Mouse (Mus musculus): ENCODE data around the gene Pard3.

Gene Pard3

GRCm38 (mm10) chr8:127082486-127082885, 18.8 kb downstream of the Pard3 start:
- DNase-seq (ENCODE audit: extremely low read depth, insufficient read length, low spot score): no peak

GRCm38 (mm10) chr8:127084565-127084964, 20.9 kb downstream of the Pard3 start:
- no peak for DNase-seq (ENCODE audit: extremely low read depth, insufficient read length, low spot score)

- no peak for DNase-seq (ENCODE audit: extremely low read depth, insufficient read length, low spot score)
Observed at GRCm38 (mm10) chr8:127087434-127087833, 23.7 kb downstream of the Pard3 start.

DNA sequence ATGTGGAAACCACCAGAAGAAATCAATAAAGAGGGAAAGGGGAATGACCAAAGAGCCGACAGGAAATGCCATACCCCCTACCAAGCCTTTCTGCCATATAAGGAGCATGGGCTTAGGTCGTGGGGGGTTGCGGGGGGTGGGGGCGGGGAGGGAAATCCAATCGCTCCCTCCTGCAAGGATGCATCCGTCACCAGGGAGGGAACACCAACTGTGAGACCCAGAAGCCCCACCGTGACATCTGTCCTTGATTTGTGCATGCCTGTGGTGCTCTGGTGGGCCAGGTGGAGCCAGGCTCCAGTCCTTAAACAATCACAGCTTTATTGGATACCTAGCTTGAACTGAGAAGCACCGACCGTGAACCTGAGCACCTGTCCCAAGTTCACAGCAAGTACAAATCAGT, 24.7 kb downstream of the Pard3 start:
- no peak for DNase-seq (ENCODE audit: extremely low read depth, insufficient read length, low spot score)

DNA sequence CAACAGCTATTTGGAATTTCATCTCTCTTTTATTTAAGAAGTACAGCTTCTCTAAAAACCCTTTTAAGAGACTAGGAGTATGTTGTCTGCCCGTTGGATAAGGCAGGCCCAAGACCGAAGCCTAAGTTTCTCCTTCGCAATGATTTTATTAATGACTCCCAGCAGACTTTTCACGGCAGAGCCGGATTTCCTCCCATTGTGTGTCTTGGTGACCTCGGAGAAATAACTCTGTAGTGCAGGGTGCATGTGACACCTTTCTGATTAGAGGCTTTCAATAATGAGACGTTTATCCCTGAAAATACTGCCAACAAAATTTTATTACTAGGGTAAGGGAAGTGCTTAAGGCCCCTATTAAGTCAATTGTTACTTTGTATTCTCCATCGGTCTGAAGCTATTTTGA, 25.3 kb downstream of the Pard3 start:
- no peak for DNase-seq (ENCODE audit: extremely low read depth, insufficient read length, low spot score)

DNA sequence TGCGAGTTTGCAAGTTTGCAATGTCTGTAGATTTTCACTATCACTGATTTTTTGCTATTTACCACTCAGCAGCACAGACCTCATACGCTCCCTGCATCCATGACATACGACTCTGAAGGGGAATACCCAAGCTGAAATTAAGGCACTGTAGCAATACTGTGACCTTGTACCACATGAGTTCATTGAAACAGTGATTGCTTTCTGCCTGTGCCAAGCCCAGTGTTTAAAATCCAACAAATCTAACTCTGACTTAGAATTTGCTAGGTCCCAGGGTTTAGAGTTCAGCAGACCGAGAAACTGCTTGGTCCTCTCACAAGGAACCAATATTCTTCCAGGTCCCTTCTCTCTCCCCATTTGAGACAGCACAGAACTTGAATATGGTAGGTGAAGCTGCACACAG, 26.7 kb downstream of the Pard3 start:
- no peak for DNase-seq (ENCODE audit: extremely low read depth, insufficient read length, low spot score)

DNA sequence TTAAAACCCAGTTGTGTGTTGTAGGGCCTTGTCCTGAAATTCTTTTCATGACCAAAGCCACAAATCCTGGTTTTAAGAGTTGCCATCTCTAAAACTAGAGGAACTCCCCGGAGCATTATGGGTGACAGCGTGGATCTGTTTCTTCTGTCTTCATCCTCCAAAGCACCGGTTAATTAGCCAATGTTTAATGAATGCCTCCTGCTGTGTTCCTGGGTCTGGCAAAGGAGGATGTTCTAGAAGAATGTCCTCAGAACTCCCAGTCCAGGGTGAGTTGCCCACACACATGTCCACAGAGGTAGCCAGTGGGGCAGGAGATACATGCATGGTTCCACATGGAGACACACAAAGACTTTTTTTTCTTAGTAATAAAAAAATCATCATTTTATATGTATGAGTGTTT, 28.2 kb downstream of the Pard3 start:
- no peak for DNase-seq (ENCODE audit: extremely low read depth, insufficient read length, low spot score)

DNA sequence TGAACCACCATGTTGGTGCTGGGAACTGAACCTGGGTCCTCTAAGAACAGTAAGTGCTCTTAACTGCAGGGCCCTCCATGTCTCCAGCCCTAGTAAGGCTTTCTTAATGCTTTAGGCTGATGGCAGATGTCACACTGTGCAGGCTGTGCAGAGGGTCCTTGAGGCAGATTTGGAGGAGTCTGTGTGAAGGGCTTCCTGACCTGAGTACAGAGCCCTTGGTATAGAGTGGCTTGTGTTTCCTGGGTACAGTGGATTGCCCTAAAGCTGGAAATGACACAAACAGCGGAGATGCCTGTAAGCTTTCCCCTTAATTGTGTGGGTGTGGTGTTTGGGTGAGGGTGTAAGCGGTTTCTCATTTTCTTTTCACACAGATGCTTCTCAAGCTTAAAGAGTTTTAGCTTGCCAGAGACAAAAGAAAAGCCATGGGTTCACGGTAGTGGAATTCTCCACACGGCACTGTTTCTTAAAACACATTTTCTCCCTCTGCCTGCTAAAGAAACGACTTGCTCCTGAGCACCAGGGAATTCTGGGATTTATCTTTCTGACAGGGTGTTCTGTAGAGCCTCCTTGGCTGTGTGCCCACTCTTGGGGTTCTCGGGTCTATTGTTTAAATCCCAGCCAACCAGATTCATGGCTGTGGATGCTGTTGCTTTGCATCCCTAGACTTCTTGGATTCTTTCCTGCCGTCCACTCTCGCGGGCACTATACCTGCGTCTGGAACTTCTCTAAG, 28.9 kb downstream of the Pard3 start:
- no peak for DNase-seq (ENCODE audit: extremely low read depth, insufficient read length, low spot score)

DNA sequence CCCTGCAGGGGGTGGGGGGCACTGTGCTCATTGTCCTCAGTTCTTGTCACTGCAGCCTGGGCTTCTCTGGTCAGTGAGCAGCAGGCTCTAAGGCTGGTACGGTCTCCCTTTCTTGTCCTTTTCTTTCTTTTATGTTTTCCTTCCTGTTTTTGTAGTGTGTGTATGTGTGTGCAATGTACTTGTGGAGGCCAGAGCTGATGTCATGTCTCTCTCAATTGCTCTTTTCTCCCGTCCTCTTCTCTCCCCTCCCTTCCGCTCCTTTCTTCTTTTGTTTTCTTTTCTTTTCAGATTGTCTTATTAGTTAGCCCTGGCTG, 29.4 kb downstream of the Pard3 start:
- no peak for DNase-seq (ENCODE audit: extremely low read depth, insufficient read length, low spot score)

GRCm38 (mm10) chr8:127095763-127096162, 32.1 kb downstream of the Pard3 start:
- DNase-seq (ENCODE audit: extremely low read depth, insufficient read length, low spot score): no peak

DNA sequence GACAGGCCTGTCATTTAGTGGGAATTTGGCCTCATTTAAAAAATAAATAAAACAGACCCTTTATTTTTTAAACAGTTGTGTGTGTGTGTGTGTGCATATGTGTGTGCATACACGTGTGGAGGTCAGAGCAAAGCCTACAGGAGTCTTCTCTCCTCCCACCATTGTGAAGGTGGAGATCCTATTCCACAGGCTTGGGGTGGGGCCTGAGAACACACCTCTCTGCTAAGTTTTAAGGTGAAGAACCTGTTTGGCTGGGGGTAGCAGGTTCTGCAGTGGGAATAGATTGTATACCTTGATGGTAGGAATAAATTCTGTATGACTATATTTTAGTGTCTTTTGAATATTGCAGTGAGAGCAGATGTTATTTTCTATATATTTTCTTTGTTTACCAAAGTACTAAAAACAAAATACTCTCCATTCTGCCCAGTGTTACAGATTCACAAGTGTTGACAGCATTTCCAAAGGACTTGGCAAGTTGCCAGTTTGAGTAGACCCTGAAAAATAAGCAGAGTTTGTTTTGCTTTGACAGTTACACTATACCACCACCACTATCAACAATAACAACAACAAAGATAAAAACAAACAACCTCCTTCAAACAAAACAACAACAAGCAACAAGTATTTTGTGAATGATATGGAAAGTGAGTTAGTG, 35.9 kb downstream of the Pard3 start:
- no peak for DNase-seq (ENCODE audit: extremely low read depth, insufficient read length, low spot score)

DNA sequence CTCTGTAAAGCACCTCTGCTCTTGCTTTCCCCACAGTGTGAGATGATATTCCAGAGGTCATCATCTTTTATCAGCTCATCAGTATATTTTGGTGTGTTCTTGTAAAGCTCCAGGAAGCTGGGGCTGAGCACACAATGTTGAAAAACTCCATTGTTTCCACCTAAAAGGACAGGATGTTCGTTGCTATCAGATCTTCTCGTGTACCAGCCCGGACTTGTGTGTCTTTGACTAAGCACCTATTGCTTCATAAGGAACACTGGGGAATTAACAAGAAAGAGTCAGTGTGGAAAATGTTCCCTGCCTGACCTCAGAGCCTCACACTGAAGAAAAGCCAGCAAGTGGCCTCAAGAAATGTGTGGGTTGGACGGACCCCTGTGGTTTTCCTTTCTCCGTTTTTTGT, 39.6 kb downstream of the Pard3 start:
- no peak for DNase-seq (ENCODE audit: extremely low read depth, insufficient read length, low spot score)

DNA sequence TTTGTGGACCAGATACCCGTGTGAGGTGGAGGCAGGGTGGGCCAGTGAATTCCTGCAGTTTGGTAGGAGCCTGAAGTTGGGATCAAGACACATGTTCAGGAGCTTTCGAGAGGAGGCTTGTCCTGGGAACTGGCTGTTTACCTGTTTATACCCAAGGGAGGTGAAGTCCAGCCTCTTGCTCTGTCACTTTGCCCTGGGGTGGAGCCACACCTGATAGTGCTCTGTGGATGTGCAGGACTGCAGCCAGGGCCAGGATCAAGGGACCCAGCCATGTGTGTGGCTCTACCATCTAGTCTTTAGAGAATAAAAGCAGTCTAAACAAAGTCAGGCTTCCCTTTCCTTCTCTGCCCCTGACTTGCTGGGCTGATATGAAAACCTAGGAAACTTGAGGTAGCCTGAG, 40.9 kb downstream of the Pard3 start:
- DNase-seq (ENCODE audit: extremely low read depth, insufficient read length, low spot score): no peak

DNA sequence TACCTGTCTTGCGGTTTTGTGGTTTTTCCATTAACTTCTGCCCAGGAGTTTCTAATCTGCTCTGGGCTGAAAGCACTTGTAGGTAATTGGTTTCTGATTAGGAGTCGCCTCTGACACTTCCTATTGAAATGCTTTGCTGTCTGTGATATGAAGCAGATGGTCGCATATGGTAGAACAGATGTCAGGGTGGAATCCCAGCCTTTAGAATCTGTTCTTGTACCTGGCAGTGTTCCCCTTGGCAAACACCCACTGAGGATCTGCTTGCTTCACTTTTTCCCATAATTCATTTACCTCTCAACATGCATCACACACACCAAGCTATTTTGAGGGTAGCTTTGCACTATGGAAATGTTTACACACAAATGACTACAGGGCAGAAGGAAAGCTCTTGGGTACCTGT, 44.2 kb downstream of the Pard3 start:
- DNase-seq (ENCODE audit: extremely low read depth, insufficient read length, low spot score): no peak

DNA sequence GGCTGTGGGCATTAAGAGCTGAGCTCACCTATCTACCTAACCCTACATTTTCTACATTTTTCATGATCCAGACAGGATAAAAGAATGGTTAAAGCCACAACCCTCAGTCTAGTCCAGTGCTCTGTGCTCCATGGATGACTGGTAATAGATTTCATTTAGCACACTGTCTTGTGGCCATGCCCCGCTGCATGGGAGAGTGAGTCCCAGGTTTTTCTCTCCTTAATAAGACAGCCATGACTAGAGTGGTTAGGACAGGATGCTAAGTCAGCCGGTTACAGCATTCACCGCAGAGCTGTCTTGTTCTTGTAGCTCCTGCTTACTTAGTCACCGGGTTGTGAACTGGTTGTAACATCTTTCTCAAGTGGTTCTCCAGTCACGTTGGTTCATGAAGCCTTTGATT, 49.5 kb downstream of the Pard3 start:
- no peak for DNase-seq (ENCODE audit: extremely low read depth, insufficient read length, low spot score)

DNA sequence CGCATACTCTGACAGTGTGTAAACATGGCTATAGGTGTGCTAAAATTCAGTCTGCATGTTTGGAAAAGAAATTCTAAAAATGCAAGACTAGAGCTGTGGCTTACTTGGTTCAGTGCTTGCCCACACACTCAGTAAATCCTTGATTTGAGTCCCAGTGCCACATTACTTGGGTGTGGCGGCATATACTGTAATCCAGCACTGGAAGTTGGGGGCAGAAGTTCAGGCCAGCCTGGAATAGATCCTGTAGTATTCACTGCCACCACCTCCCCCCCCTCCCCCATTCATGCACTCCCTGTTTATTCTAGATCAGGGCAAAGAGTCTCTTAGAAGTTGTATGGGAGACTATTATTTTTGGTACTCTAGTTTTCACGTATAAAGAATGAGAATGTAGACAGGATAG, 52.1 kb downstream of the Pard3 start:
- DNase-seq (ENCODE audit: extremely low read depth, insufficient read length, low spot score): no peak

DNA sequence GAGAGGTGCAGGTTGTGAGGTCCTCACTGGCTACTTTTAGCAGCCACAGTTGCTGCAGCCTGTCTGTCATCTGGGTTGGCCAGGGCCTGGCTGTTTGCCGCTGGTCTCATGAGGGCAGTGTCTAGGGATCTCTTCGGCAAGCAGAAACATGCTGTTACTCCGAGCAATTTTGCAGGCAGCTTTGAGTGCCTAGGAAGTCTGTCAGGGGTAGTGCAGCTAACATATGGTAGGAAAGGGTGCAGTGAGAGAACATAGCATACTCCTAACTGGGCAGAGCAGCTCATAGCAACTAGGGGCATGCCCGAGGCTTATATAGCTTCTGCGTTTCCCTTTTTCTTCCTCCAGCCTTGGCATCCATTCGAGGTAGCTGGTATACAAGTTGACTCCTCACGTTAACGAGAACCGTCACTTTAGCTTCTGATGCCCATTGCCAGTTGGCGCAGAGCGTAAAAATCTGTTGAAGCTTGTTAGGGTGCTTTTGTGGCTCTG, 54.7 kb downstream of the Pard3 start:
- no peak for DNase-seq (ENCODE audit: extremely low read depth, insufficient read length, low spot score)

DNA sequence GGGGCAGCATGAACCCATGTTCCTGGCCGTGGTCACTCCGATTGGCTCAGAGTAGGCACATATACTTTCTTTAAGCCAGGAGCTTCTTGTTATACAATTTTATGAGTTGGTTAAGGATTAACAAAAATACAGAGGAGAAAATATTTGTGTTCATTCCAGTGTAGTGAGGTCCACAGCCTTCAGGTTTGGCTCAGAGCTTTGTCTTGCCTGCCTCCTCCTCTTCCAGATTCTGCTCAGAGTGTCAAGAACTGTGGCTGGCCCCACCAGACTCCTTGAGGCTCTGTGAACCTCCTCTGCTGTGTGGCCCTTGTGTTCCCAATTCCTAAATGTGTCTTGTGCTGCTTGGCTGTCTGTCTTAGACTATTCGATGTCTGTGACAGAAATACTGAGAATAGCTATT, 59.7 kb downstream of the Pard3 start:
- no peak for DNase-seq (ENCODE audit: extremely low read depth, insufficient read length, low spot score)

DNA sequence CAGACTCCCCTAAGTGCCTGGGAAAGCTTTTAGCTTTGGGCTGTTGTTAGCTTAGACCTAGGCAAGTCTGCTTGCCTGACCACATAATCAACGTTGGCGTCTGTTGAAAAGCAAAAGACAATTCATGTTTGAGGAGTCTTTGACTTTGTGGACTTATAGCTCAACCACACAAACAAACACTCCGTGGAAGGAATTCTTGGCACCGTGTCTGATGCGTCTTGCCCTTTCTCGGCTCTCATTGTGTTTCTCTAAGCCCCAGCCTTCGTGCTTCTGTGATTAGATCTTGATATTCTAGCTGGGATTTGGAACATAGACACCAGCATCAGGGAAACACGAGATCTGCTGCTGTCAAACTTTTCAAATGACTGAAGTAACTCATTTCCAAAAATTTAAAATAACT, 61.1 kb downstream of the Pard3 start:
- DNase-seq (ENCODE audit: extremely low read depth, insufficient read length, low spot score): no peak

DNA sequence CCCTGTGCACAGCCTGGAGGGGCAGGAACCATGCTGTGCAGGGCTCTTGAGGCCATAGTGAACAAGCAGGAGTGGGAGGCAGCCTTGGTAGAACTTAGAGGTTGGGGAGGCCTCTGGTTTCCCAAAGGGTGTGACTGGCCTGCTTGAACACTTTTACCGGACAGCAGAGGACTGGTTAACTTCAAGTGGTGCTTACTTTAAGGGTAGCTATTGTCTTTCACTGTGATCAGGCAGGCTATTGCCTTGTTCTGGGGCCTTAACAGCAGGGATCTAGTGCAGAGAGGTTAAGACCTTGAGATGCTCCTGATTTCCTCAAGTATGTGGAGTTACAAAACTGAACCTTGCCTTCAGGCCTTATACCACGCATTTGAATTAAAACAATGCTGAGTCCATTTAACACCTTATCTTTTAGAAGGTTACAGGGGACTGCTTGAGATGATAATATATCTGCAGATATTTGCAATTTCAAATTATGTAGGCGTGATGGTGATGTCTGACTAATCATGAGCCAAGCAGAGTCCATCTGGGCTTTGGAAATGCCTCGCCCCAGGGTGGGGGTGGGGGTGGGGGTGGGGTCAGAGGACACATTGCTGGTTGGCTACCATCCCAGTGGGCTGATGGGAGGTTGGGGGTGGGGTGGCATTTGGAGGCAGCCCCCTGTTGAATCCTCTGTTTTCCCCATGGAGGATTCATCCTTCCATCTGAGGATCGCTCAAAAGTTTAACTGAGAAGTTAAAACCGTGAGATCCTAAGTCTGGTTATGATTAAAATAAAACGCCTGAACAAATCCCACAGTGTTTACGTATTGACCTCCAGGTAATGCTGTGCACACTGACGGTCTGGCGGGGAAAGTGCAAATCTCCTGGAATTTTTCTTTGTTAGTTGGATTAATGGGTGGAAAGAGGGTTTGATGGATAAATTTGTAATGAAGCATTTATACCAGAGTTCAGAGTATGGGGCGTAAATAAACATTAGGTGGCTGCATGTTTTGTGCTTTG, 62.3 kb downstream of the Pard3 start:
- no peak for DNase-seq (ENCODE audit: extremely low read depth, insufficient read length, low spot score)

DNA sequence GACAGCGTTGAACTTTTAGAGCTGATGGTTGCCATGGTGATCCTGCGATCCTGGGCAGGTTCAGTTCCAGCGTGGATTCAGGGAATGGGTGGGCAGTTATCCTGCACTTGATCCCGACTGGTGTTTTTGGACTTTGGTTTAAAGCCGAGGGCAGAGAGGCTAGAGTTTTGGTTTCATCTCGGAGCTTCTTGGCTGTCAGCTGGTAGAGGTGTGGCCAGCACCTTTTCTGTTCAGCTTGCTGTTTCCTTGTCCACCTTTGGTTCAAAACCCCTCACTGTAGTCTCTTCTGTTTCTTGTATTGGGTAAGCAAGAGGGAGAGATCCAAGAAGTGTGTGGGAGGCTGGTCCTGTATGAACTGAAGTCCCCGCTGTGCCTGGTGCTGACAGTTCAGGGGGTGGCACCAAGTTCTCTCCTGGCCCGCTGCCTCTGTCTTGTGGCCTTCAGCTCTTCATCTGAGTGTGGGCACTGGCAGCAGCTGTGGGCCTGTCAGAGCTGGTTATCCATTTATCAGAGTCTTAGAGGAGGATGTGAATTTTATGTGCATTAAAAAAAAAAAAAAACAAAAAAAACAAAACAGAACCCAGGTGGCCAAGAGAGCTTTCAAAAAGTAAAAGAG, 65.2 kb downstream of the Pard3 start:
- DNase-seq (ENCODE audit: extremely low read depth, insufficient read length, low spot score): no peak

Measured in 3134 (cell line).